Mouse (Mus musculus) kidney, adult 18-20 months (tissue): ENCODE measurements around the gene Dgki.
A peak's percentile ranks its signal among the peaks of the same experiment; 100 is the strongest.

Source experiments
- DNase-seq: peaks from one replicate; pipeline ENCODE4 v3.0.0; 2021

The Dgki gene

DNA sequence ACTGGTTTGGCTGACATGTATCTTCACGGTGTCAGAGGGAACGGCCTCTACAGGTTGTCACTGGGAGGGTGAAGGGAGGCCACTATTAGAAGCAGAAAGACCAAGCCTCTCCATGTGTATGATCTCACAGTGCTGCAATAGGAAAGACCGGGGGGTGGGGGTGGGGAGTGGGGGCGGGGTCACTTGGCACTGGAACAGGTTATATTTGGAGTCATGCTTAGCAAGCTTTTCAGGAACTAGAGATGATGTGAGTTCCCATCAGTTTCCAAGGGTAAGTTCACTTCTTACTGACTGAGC, 156.2 kb downstream of the Dgki start:
- DNase-seq, result no peak

DNA sequence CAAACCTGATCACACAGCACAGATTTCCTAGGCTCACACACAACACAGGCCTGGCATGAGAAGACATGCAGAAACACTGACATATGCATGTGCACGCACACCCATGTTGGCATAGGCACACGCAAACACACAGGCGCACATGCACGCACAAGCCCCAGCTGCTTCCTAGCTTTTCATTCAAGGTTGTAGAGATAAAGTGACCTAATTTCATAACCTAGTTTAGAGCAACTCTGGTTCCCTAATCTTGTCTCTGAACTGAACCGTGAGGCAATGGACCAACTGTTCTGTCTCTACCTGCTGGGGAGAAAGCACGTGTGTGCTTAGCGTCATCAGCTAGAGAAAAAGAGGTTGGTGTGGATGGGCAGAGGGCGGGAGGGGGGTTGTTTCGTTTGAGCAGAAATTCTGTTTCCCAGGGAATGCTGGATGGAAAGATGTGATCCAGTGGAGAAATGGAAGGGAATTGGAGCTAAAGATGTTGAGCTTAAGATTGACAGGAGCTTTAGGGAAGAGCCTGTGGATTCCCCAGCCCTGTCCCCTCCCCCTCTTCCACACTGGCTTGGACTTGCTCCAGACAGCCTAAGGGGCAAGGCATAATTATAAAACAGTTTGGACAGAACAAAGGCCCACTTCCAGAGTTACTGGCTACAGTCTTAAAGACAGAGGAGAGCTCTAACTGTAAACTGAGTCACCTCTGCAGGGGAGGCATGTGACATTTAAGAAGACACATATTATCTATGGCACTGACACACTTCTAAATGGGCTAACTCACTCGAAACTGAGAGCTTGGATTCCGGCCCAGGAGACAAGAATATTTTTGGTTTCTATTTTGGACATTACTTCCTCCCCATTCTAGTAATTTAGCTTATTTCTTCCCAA, 156.8 kb downstream of the Dgki start:
- no peak for DNase-seq

DNA sequence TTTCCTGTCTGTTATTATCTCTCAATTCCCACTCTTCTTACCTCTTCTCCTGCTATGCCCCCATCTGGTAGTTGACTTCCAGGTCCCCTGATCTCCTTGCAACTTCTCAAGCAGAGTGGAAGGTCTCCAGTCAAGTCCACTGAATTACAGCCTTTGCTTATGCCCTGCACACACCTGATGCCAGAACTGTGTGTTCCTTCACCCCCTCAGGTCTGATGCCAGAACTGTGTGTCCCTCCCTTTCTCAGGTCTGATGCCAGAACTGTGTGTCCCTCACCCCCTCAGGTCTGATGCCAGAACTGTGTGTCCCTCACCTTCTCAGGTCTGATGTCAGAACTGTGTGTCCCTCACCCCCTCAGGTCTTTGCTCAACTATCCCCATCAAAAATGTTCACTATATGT, 161.2 kb downstream of the Dgki start:
- no peak for DNase-seq

DNA sequence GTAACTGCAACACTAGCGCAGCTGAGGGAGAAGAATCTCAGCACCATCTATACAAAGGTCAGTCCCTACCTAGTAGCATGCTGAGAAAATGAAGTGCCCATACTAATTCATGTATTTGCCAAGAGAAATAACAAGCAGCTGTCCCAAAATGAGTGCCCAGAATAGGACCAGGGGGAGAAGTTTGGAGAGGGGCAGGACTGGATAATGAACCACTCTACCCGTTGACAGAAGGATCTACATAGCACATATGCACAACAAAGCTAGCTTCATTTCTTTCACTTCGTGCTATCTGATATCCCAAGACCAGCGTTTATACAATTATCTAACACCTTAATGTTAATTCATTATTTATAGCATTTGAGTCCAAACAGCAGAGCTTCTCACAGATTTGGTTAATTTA, 168.7 kb downstream of the Dgki start:
- no peak for DNase-seq

DNA sequence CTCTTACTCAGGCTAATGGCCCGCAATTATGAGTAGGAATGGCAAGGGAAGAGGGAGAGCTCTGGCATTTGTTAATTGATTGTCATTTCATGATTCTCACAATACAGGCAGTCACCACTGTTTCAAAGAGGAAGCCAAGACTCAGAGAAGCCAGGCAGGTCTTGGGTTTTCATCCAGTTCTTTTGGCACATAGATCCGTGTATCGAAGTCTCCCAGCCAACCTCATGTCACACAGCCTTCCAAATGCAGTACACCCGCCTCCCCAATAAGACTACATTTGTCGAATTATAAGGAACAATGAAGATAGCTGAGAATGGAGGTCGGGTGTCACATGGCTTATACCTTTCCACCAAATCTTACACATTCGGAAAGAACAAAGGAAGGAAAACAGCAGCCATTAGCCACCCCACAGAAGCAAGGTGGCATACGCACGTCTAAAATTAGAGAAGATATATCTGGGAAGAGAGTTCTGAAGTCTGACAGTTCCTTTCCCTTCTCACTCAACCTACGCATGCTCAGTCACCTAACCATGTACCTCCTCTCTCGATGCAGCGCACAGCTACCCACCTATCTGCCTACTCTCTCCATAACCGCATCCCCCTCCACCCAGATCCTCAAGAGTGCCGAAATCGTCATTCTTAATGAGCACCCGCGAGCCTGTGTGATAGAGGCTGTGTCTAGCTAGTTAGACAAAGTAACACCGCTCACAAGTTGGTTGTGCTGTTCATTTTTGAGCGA, 179.4 kb downstream of the Dgki start:
- DNase-seq, result no peak

DNA sequence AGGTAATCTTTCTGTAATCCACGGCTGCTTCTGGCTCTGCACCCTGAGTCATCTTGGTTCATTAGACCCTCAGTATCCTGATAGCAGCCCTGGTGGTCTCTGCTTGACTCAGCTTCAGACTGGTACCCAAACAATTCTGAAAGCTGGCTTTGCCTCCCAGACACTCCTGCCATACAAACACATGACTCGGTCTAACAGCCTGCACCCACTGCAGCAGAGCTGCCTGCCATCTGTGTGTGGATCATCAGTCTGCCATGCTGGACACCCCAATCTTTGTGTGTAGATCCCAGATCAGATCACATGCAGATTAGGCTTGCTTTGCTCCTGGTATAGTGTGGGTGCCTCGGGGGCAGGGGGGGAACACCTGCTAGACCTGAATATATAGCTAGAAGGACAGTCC, 180.8 kb downstream of the Dgki start:
- DNase-seq, result no peak

DNA sequence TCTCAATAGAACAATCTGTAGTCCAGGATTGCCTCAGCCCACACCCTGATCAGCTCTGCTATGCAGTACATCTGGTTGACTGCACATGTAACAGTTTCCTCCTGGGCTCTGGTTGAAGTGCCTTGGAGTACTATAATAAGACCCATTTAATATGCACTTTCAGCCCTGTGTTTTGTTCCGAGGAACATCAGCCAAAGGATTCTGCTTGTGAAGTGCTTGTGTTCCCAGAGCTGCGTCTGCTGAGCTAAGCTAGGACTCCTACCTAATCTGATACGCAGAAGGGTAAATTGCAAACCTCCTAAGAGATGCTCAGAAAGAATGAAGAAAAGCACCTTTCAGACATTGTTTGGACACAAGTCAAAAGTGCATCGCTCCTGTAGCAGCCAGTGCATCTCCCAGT, 186.9 kb downstream of the Dgki start:
- no peak for DNase-seq

DNA sequence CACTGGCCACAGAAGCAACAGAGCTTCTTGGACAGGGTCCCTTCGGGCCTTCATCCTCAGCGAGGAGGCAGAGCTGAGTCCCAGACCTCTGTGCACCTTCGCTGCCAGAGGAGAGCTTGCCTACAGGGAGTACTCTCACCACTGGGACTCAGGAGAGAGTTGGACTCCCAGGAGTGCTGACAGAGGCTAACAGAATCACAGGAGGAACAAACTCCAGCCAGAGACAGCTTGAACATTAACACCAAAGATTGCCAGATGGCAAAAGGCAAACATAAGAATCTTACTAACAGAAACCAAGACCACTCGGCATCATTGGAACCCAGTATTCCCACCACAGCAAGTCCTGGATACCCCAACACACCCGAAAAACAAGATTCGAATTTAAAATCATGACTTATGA, 193.7 kb downstream of the Dgki start:
- peak; percentile 8 for DNase-seq

DNA sequence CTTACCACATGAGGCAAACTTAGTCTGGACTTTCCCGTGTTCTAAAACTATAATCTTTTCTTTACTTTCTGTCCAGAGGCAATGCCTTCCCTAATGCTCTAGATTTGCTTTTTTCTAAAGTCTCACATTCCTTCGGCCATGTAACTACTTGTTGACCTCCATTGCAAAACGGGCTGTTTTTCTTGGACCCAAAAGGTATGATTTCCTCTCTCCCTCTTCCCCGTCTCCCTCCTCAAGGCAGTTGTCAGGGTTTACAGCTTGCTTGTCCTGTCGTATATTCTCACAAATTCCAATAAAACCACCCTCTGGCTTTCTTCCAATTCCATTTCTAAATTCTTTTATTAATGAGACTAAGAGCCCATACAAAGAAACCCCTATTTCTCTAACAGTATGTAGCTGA, 199.6 kb downstream of the Dgki start:
- DNase-seq, result no peak

DNA sequence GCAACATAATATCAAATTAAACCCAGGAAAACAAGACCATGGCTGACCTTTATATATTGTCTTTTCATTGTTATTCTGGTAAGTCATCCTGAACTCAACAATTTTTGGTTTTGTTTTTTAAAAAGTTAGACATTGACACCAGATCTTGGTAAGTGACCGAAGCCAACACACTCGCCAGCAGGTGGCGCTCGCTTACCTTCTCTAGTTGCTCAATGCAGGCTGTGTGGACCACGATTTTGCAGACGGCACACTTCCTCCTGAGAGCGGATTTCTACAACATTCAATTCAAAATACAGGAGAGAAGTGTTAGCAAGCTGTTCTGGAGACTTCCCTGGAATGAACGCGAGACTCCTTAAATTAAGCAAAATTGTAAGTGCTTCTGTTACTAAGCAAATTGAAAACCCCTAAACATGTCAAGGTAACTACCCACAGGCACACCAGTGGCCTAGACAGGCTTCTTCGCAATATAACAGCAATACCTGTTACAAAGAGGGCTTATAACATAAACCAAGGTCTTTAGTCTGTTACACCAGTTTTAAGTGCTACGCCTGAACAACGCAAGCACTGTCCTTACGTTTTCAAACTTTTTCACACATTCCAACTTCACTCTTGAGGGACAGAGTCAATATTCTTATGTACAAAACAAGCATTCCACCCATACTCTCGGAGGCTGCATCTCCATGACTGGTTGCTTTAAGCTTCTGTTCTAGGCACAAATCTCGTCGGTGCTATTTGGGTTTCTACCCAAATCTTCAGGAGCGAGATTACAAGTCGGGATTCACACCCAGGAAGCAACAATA, 202.4 kb downstream of the Dgki start:
- DNase-seq, result peak; percentile 82

DNA sequence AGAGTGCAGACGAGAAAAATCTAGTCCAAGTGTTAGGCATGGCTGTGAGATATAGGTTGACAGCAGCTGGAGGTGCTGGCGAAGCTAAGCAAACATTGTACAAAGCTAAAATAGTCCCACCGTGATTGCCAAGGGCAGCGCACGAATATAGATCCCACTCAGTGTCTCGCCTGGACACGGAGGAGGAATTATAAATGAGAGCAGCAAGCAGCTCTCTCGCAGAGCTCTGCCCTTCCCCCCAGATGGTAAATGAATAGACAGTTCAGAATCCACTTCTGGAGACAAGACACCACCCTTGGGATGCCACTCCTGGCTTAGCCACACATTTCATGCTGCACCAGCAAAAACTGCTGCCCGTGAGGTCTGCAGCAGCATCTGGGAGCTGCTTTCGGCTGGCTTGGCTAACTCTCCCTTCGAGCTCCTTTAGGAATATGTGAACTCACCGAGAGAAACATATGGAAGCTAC, 203.1 kb downstream of the Dgki start:
- DNase-seq, result peak; percentile 36

DNA sequence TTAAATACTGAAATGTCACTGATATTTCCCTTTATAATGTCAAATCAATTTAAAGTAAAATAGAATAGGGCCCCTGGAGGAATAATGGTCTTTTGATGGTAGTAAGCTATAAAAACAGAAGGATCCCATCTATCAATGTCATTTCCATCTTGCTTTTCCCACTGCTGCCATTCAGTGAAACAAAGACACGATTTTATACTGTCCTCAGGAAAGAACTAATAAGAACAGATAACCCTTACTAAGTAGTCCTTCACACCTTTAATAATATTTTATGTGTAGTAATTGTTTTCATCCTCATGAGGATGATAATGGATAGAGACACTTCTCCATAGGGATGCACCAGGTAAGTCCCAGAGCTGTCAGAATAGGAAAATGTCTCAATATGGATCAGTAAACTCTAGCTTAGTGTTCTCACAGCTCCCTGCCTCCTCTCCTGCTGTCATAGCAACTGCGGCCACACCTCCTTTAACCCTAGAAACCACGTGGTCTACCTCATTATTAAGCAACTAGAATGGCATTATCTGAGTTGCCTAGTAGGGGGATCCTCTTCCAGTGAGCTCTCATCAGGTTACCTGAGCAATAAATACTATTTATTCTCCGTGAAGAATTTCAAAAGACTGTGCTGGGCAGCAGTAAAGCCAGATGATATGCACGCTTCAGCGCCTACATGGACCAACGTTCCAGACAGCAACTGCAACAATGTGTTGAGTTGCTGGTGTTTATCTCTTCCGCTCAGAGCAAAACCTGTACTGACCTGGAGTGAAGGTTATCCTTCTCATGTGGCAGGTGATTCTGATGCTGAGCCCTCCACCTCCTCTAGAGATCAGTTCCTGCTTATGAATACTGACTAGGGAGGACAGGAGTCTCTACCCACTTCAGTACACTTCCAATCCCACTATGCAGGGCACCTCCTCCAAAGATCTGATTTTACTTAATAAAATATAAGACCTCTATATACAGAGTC, 210.6 kb downstream of the Dgki start:
- DNase-seq, result no peak

DNA sequence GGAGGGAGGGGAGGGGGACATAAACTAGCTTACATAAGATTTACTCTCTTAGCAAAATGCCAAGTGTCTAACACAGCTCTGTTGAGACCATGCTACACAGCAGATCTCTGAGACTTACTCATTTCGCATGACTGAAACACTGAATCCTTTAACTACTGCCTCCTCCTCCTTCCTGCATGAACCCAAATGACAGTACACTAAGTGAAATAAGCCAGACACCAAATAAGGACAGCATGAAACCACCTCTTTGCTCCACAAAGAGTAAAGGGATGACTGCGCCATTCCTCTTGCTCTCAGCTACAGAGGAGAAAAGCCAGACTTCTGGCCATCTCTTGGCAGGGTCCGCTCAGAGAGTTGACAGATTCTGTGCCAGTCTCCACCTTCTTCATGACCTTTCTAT, 217.0 kb downstream of the Dgki start:
- no peak for DNase-seq

DNA sequence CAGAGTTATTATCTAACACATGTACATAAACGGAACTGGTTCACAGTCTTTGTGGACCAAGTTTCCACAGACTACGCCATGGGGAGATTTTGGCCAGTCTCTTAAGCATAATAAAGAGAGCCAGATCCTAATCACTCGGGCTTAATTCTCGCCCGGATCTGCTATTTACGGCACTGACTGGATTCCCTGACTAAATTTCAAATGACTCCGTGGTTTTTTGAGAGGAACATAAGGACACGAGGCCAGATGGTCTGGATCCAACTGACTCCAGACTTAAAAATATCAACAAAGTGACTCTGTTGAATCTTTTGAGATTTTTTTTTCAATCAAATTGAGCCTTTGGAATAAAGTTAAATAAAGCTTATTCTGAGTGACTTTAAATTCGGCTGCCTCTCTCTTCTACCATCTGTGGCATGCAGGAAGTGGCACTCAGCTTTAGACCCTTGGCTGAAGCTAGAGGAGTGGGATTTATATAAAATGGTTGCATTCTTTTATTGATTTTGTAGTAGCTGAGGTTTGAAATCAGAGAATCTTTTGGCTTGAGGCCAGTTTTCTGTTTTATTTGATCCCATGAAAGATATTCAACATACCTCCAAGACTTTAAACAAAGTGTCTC, 227.5 kb downstream of the Dgki start:
- DNase-seq, result no peak

DNA sequence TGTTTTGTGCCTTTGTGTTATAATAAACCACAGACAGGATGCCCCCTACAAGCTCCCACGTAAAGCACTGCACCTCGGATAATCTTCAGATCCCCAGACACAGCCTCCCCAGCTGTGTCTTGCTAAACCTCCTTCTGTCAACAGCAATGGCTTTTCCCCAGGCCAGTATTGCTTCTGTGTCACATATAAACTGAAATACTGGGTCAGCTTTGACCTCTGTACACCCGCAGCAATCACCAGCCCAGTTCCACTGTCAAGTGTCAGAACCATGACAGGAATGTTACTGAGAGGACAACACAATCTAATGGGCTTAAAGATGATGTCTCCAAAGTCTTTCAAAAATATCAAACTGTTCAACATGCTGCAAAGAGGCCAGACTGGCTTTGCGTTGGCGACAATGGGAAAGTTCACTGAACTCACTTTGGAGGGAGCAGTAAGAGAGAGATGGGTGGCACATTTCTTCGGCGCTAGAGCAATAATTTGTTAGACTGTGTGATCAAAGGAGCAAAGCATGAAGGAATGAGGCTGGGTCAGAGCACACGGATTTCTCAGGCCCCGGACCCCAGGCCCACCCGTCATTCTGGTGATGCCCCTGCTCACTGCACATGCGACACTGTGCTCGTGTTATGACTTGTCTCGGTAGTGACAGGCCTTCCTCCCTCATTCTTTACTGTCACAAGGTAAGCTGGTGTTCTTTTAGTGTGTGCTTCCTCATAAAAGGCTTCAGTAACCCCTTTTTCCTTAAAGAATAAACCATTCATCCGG, 230.0 kb downstream of the Dgki start:
- DNase-seq, result no peak

DNA sequence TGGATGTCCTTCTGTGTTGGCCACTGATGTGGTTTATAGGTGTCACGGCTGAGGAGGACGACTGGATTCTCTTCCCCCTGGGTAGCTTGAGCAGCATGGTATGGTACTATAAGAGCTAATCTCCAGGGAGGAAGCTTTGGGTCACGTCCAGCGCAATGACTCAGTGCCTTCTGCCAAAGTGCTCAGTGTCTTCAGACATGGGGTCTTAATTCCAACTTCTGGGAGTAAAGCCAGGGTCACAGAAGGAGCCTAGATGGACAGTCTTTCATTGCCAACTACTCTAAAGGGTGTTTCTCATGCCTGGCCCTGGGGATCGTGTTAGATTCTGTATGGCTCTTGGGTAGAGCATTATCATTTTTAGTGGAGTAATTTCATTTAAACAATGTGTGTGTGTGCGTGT, 231.2 kb downstream of the Dgki start:
- no peak for DNase-seq

DNA sequence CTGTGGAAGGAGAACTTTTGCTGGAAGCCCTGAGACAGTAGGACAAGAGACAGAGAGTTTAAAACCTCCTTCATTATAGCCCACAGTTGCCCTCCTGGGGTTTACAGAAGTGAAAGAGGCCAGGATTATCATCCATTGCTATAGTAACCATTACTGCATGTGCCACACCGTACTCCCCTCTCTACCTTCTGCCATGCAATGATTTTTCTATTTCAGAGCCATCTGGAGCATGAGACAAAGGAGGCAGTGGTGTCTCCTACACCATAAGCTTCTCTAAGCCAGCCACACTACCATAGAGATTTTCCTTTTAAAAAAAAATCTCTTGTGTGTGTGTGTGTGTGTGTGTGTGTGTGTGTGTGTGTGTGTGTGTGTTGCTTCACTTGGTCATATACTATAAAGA, 232.6 kb downstream of the Dgki start:
- DNase-seq, result no peak

DNA sequence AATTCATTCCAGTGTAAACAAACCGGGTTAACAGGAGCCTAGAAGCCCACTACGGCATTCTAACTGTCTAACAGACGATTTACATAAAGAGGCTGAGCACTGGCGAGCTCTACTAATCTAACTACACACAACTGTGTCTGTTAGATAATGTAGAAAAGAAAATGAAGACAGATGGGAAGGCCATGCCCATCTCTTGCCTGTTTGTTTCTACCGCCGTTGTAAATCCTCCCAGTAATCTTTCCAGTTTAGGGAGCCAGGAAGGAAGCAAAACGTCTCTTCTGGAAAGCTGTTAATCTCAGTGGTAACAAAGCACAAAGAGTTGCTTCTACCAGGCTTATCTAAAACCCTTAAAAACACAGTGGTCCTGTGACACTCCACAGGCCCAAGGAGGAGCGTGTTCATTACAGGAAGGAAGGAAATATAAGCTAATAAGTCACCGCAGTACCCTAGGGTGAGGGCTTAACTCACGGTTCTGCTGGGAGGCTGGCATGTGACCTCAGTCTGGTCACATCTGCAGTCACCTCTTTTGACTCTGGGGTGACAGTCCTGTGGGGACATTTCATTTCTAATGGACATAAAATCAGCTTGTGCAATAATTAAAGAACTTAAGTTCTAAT, 235.7 kb downstream of the Dgki start:
- no peak for DNase-seq

DNA sequence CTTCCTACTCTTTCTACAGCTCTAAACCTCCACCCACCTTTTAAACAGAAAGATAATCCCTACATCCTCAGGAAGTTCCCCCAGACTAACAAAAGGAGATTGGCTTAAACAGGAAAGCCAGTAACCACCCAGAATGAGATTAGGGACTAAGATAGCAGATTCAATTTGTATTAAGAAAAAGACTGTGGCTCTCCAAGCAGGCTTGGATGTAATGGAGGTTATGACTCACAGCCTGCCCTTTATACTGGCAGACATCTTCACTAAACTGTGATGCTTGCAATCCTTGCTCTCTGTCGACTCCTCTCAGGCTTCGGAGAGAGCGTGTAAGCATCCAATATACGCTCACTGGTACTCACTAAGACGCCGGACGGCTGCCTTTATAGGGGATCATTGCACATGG, 236.7 kb downstream of the Dgki start:
- DNase-seq, result no peak

DNA sequence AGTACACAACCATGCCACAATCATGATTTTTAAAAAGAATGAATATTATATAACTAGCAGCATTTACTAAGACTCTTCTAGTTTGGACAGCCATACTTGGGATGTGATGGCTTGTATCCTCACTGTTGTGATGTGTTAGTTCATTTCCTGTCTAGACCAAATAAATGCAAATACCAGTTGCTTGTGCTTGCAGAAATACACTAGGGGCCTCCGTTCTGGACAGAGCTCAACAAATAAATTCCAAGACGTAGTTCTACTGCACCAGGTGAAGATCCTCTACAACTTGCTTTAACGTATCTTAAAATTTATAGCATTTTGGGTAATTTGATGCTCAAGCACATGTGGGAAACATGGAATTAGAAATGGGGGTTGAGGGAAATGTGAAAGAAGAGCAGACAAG, 239.9 kb downstream of the Dgki start:
- no peak for DNase-seq

DNA sequence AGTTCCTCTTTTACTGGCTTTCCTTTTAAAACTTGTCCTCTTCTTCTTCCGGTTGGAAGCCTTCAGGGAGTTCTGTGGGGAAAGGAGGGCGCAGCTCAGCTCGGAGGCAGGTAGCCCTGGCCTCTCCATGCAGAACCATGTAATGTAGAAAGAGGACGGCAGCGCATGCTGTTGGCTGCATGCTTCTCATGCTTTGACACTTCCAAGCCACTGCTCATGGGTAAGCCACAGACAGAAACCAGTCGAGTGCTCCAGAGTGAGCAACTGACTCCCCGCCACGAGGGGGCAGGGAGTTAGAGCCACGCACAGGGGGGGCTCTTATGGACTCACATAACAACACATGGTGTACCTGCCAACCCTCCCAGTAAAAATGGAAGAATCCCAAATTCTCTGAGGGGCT, 242.0 kb downstream of the Dgki start:
- DNase-seq, result no peak
